Mouse (Mus musculus): Measurements from ENCODE around the gene Id3. TPM values are rescaled to one million over a fixed set of nuclear protein-coding genes. Genes with fewer than 3 reads are reported as not detected.

Id3 gene
- polyA plus RNA-seq, 1 experiment: 33.8 TPM

GRCm38 (mm10) chr4:136121158-136121557 is 22.1 kb upstream of the Id3 start:
- Histone ChIP-seq H3K27ac (ENCODE audit: control insufficient read depth, insufficient read depth, low read depth, low read length, poor library complexity) (no peak overlapping the region), H3K4me1 (ENCODE audit: control insufficient read depth, insufficient read depth, low read length) (peaks cover 8% of the 10 kb centered on the region), H3K4me3 (replicated peaks; ENCODE audit: control insufficient read depth, low read depth, low read length) (no peak overlapping the region)
- WGBS: 86% methylated on average over 3 of the region's 3 CpGs
- TF ChIP-seq CTCF (IDR thresholded peaks at IDR 0.05; ENCODE audit: control insufficient read depth, insufficient read depth, low read length): no peak
- TF ChIP-seq POLR2A (IDR thresholded peaks at IDR 0.05; ENCODE audit: borderline replicate concordance, control insufficient read depth, low read depth, low read length): no peak

- Histone ChIP-seq H3K4me1 (ENCODE audit: control insufficient read depth, insufficient read depth, low read length) (peaks cover 8% of the 10 kb centered on the region), H3K4me3 (replicated peaks; ENCODE audit: control insufficient read depth, low read depth, low read length) (no peak overlapping the region), H3K27ac (ENCODE audit: control insufficient read depth, insufficient read depth, low read depth, low read length, poor library complexity) (no peak overlapping the region)
- TF ChIP-seq POLR2A (IDR thresholded peaks at IDR 0.05; ENCODE audit: borderline replicate concordance, control insufficient read depth, low read depth, low read length) (no peak), CTCF (IDR thresholded peaks at IDR 0.05; ENCODE audit: control insufficient read depth, insufficient read depth, low read length) (no peak)
- WGBS: 66% methylated on average over 7 of the region's 7 CpGs
Measured at GRCm38 (mm10) chr4:136121844-136122468, 21.3 kb upstream of the Id3 start.

GRCm38 (mm10) chr4:136123111-136123791 is 20.0 kb upstream of the Id3 start:
- TF ChIP-seq POLR2A (IDR thresholded peaks at IDR 0.05; ENCODE audit: borderline replicate concordance, control insufficient read depth, low read depth, low read length) (no peak), CTCF (IDR thresholded peaks at IDR 0.05; ENCODE audit: control insufficient read depth, insufficient read depth, low read length) (no peak)
- Histone ChIP-seq H3K4me1 (ENCODE audit: control insufficient read depth, insufficient read depth, low read length) (peaks cover 8% of the 10 kb centered on the region), H3K27ac (ENCODE audit: control insufficient read depth, insufficient read depth, low read depth, low read length, poor library complexity) (no peak overlapping the region), H3K4me3 (replicated peaks; ENCODE audit: control insufficient read depth, low read depth, low read length) (no peak overlapping the region)
- 37% methylated on average over 8 of the region's 8 CpGs for WGBS

GRCm38 (mm10) chr4:136123792-136124161 is 19.5 kb upstream of the Id3 start:
- 87% methylated on average over 3 of the region's 3 CpGs for WGBS
- TF ChIP-seq CTCF (IDR thresholded peaks at IDR 0.05; ENCODE audit: control insufficient read depth, insufficient read depth, low read length): no peak
- TF ChIP-seq POLR2A (IDR thresholded peaks at IDR 0.05; ENCODE audit: borderline replicate concordance, control insufficient read depth, low read depth, low read length): no peak
- Histone ChIP-seq H3K4me1 (ENCODE audit: control insufficient read depth, insufficient read depth, low read length) (peaks cover 8% of the 10 kb centered on the region), H3K27ac (ENCODE audit: control insufficient read depth, insufficient read depth, low read depth, low read length, poor library complexity) (no peak overlapping the region), H3K4me3 (replicated peaks; ENCODE audit: control insufficient read depth, low read depth, low read length) (no peak overlapping the region)

GRCm38 (mm10) chr4:136124581-136124980 is 18.7 kb upstream of the Id3 start:
- 81% methylated on average over 4 of the region's 4 CpGs for WGBS

GRCm38 (mm10) chr4:136125458-136125857 is 17.8 kb upstream of the Id3 start:
- Histone ChIP-seq H3K4me3 (replicated peaks; ENCODE audit: control insufficient read depth, low read depth, low read length) (no peak overlapping the region), H3K4me1 (ENCODE audit: control insufficient read depth, insufficient read depth, low read length) (peaks cover 8% of the 10 kb centered on the region), H3K27ac (ENCODE audit: control insufficient read depth, insufficient read depth, low read depth, low read length, poor library complexity) (no peak overlapping the region)
- WGBS: 69% methylated on average over 11 of the region's 11 CpGs
- TF ChIP-seq CTCF (IDR thresholded peaks at IDR 0.05; ENCODE audit: control insufficient read depth, insufficient read depth, low read length) (no peak), POLR2A (IDR thresholded peaks at IDR 0.05; ENCODE audit: borderline replicate concordance, control insufficient read depth, low read depth, low read length) (no peak)

More at GRCm38 (mm10) chr4:136124581-136124980, 18.7 kb upstream of the Id3 start:
- H3K4me1 ChIP-seq (ENCODE audit: control insufficient read depth, insufficient read depth, low read length): peaks cover 8% of the 10 kb centered on the region
- H3K4me3 ChIP-seq (replicated peaks; ENCODE audit: control insufficient read depth, low read depth, low read length): no peak overlapping the region
- TF ChIP-seq CTCF (IDR thresholded peaks at IDR 0.05; ENCODE audit: control insufficient read depth, insufficient read depth, low read length) (no peak), POLR2A (IDR thresholded peaks at IDR 0.05; ENCODE audit: borderline replicate concordance, control insufficient read depth, low read depth, low read length) (no peak)
- no peak overlapping the region for H3K27ac ChIP-seq (ENCODE audit: control insufficient read depth, insufficient read depth, low read depth, low read length, poor library complexity)

- H3K4me1 ChIP-seq (ENCODE audit: control insufficient read depth, insufficient read depth, low read length): peaks cover 8% of the 10 kb centered on the region
- 83% methylated on average over 5 of the region's 5 CpGs for WGBS
- no peak overlapping the region for H3K27ac ChIP-seq (ENCODE audit: control insufficient read depth, insufficient read depth, low read depth, low read length, poor library complexity)
- no peak overlapping the region for H3K4me3 ChIP-seq (replicated peaks; ENCODE audit: control insufficient read depth, low read depth, low read length)
- TF ChIP-seq CTCF (IDR thresholded peaks at IDR 0.05; ENCODE audit: control insufficient read depth, insufficient read depth, low read length) (no peak), POLR2A (IDR thresholded peaks at IDR 0.05; ENCODE audit: borderline replicate concordance, control insufficient read depth, low read depth, low read length) (no peak)
Measured at GRCm38 (mm10) chr4:136126019-136126418, 17.3 kb upstream of the Id3 start.

GRCm38 (mm10) chr4:136127670-136128069 is 15.6 kb upstream of the Id3 start:
- peaks cover 7% of the 10 kb centered on the region for H3K4me1 ChIP-seq (ENCODE audit: control insufficient read depth, insufficient read depth, low read length)
- no peak overlapping the region for H3K4me3 ChIP-seq (replicated peaks; ENCODE audit: control insufficient read depth, low read depth, low read length)
- no peak overlapping the region for H3K27ac ChIP-seq (ENCODE audit: control insufficient read depth, insufficient read depth, low read depth, low read length, poor library complexity)
- WGBS: 54% methylated on average over 13 of the region's 13 CpGs
- TF ChIP-seq CTCF (IDR thresholded peaks at IDR 0.05; ENCODE audit: control insufficient read depth, insufficient read depth, low read length): no peak
- TF ChIP-seq POLR2A (IDR thresholded peaks at IDR 0.05; ENCODE audit: borderline replicate concordance, control insufficient read depth, low read depth, low read length): no peak
